Mouse (Mus musculus): ENCODE data around the gene Gm49384. TPM values are rescaled to one million over a fixed set of nuclear protein-coding genes. Genes with fewer than 3 reads are reported as not detected.

Gm49384 gene
- polyA plus RNA-seq, 1 experiment = 0.78 TPM

- no peak for DNase-seq
- WGBS = 89% methylated on average over 2 of the region's 2 CpGs
- Histone ChIP-seq H3K27ac (ENCODE audit: insufficient read depth, low read depth, low read length) (no peak overlapping the region), H3K4me1 (ENCODE audit: control insufficient read depth, insufficient read depth, low read length) (no peaks in the 10 kb centered on the region; the same call in 1 of the 2 replicates), H3K4me3 (ENCODE audit: insufficient read depth, low read depth, low read length) (no peak overlapping the region), H3K27me3 (replicated peaks; ENCODE audit: control insufficient read depth, insufficient read depth, low read length) (no peaks in the 10 kb centered on the region), H3K36me3 (ENCODE audit: control insufficient read depth, insufficient read depth, low read length) (no peaks in the 10 kb centered on the region)
- no peak for TF ChIP-seq CTCF (conservative IDR thresholded peaks at IDR 0.05; ENCODE audit: insufficient read depth, insufficient read length, low read depth, low read length)
- no peak for TF ChIP-seq POLR2A (IDR thresholded peaks at IDR 0.05; ENCODE audit: low read depth, low read length)
Observed at GRCm38 (mm10) chr12:69192637-69193036, 11.4 kb downstream of the Gm49384 start.

GRCm38 (mm10) chr12:69191396-69191795 lies 12.7 kb downstream of the Gm49384 start:
- Histone ChIP-seq H3K4me3 (ENCODE audit: insufficient read depth, low read depth, low read length) (no peak overlapping the region), H3K27ac (ENCODE audit: insufficient read depth, low read depth, low read length) (no peak overlapping the region), H3K27me3 (replicated peaks; ENCODE audit: control insufficient read depth, insufficient read depth, low read length) (no peaks in the 10 kb centered on the region), H3K36me3 (ENCODE audit: control insufficient read depth, insufficient read depth, low read length) (no peaks in the 10 kb centered on the region), H3K4me1 (ENCODE audit: control insufficient read depth, insufficient read depth, low read length) (peaks cover 5% of the 10 kb centered on the region; the same call in 1 of the 2 replicates)
- TF ChIP-seq CTCF (conservative IDR thresholded peaks at IDR 0.05; ENCODE audit: insufficient read depth, insufficient read length, low read depth, low read length) = no peak
- no peak for TF ChIP-seq POLR2A (IDR thresholded peaks at IDR 0.05; ENCODE audit: low read depth, low read length)
- WGBS = 89% methylated on average over 5 of the region's 5 CpGs
- DNase-seq = no peak

- no peaks in the 10 kb centered on the region for H3K27me3 ChIP-seq (replicated peaks; ENCODE audit: control insufficient read depth, insufficient read depth, low read length)
- TF ChIP-seq POLR2A (IDR thresholded peaks at IDR 0.05; ENCODE audit: low read depth, low read length) (no peak), CTCF (conservative IDR thresholded peaks at IDR 0.05; ENCODE audit: insufficient read depth, insufficient read length, low read depth, low read length) (no peak)
- no peaks in the 10 kb centered on the region for H3K36me3 ChIP-seq (ENCODE audit: control insufficient read depth, insufficient read depth, low read length)
- 100% methylated on average over 1 of the region's 1 CpGs for WGBS
- no peak for DNase-seq
- peaks cover 6% of the 10 kb centered on the region; the same call in 1 of the 2 replicates for H3K4me1 ChIP-seq (ENCODE audit: control insufficient read depth, insufficient read depth, low read length)
- H3K4me3 ChIP-seq (ENCODE audit: insufficient read depth, low read depth, low read length) = no peak overlapping the region
- H3K27ac ChIP-seq (ENCODE audit: insufficient read depth, low read depth, low read length) = no peak overlapping the region
Observed at GRCm38 (mm10) chr12:69190522-69190921, 13.5 kb downstream of the Gm49384 start.

- Histone ChIP-seq H3K4me3 (ENCODE audit: insufficient read depth, low read depth, low read length) (no peak overlapping the region), H3K36me3 (ENCODE audit: control insufficient read depth, insufficient read depth, low read length) (no peaks in the 10 kb centered on the region), H3K4me1 (ENCODE audit: control insufficient read depth, insufficient read depth, low read length) (peaks cover 9% of the 10 kb centered on the region; the same call in 1 of the 2 replicates), H3K27ac (ENCODE audit: insufficient read depth, low read depth, low read length) (no peak overlapping the region), H3K27me3 (replicated peaks; ENCODE audit: control insufficient read depth, insufficient read depth, low read length) (no peaks in the 10 kb centered on the region)
- no peak for DNase-seq
- 89% methylated on average over 9 of the region's 9 CpGs for WGBS
- TF ChIP-seq CTCF (conservative IDR thresholded peaks at IDR 0.05; ENCODE audit: insufficient read depth, insufficient read length, low read depth, low read length) (no peak), POLR2A (IDR thresholded peaks at IDR 0.05; ENCODE audit: low read depth, low read length) (no peak)
Observed at GRCm38 (mm10) chr12:69190074-69190473, 14.0 kb downstream of the Gm49384 start.

GRCm38 (mm10) chr12:69186811-69187471 lies 17.1 kb downstream of the Gm49384 start:
- H3K4me1 ChIP-seq (ENCODE audit: control insufficient read depth, insufficient read depth, low read length) = peaks cover 9% of the 10 kb centered on the region; the same call in 1 of the 2 replicates
- H3K36me3 ChIP-seq (ENCODE audit: control insufficient read depth, insufficient read depth, low read length) = peaks cover 2% of the 10 kb centered on the region; the same call in 1 of the 2 replicates
- WGBS = 31% methylated on average over 5 of the region's 5 CpGs
- no peaks in the 10 kb centered on the region for H3K27me3 ChIP-seq (replicated peaks; ENCODE audit: control insufficient read depth, insufficient read depth, low read length)
- DNase-seq = peak; percentile 85
- H3K4me3 ChIP-seq (ENCODE audit: insufficient read depth, low read depth, low read length) = peak overlapping the region; percentile 20; the same call in 1 of the 2 replicates
- peak overlapping the region; percentile 70 for H3K27ac ChIP-seq (ENCODE audit: insufficient read depth, low read depth, low read length)
- TF ChIP-seq POLR2A (IDR thresholded peaks at IDR 0.05; ENCODE audit: low read depth, low read length) (no peak), CTCF (conservative IDR thresholded peaks at IDR 0.05; ENCODE audit: insufficient read depth, insufficient read length, low read depth, low read length) (no peak)

- WGBS = 47% methylated on average over 7 of the region's 7 CpGs
- Histone ChIP-seq H3K27ac (ENCODE audit: insufficient read depth, low read depth, low read length) (0 out of 2 replicates have a peak overlapping the region, but pooled peaks have one; percentile 91), H3K4me3 (ENCODE audit: insufficient read depth, low read depth, low read length) (peak overlapping the region; percentile 99), H3K4me1 (ENCODE audit: control insufficient read depth, insufficient read depth, low read length) (peaks cover 9% of the 10 kb centered on the region; the same call in 1 of the 2 replicates), H3K27me3 (replicated peaks; ENCODE audit: control insufficient read depth, insufficient read depth, low read length) (no peaks in the 10 kb centered on the region), H3K36me3 (ENCODE audit: control insufficient read depth, insufficient read depth, low read length) (peaks cover 2% of the 10 kb centered on the region; the same call in 1 of the 2 replicates)
- DNase-seq = peak; percentile 16
- TF ChIP-seq CTCF (conservative IDR thresholded peaks at IDR 0.05; ENCODE audit: insufficient read depth, insufficient read length, low read depth, low read length) (no peak), POLR2A (IDR thresholded peaks at IDR 0.05; ENCODE audit: low read depth, low read length) (no peak)
Observed at GRCm38 (mm10) chr12:69185371-69185770, 18.7 kb downstream of the Gm49384 start.

Measured in kidney, adult 2 months (tissue).